Mouse (Mus musculus): Measurements from ENCODE around the gene Cryzl2. TPM values are rescaled to one million over a fixed set of nuclear protein-coding genes. Genes with fewer than 3 reads are reported as not detected.

Gene Cryzl2
- polyA plus RNA-seq, 1 experiment from 2014 or later, result 6.3 TPM

DNA sequence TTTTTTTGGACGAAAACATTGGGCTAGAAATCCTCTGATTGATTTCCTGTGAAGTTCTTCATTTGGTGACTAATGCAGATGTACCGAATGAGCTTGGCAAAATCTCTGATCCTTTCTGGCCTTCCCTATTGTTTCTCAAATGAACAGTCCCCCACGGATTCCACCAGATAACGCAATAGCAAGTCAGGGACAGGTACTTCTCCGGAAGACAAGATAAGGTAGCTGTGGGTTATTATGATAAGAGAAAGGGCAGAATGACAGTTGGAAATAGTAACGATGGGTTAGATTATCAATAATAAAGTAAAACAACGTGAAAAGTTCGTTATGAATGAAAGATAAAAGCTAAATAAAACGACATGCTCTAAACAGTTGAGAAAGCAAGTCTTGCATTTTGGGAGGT, 55.2 kb downstream of the Cryzl2 start:
- H3K9me3 ChIP-seq (ENCODE audit: control insufficient read depth, low read length), result no peaks in the 10 kb centered on the region
- no peaks in the 10 kb centered on the region for H3K36me3 ChIP-seq (ENCODE audit: control insufficient read depth, insufficient read depth)
- H3K27me3 ChIP-seq (replicated peaks; ENCODE audit: control insufficient read depth, insufficient read depth, low read length), result no peaks in the 10 kb centered on the region
- peaks cover 10% of the 10 kb centered on the region for H3K4me1 ChIP-seq (replicated peaks; ENCODE audit: control insufficient read depth, insufficient read depth, low read length)
- no peak overlapping the region for H3K9ac ChIP-seq (replicated peaks; ENCODE audit: low read depth, low read length)
- ATAC-seq, result no peak
- H3K4me3 ChIP-seq (replicated peaks; ENCODE audit: low read length), result no peak overlapping the region
- no peak overlapping the region for H3K27ac ChIP-seq (ENCODE audit: low read length)
- H3K4me2 ChIP-seq (ENCODE audit: low read length), result no peak overlapping the region
- 77% methylated on average over 9 of the region's 9 CpGs for WGBS

GRCm38 (mm10) chr1:157514298-157514697, 55.9 kb downstream of the Cryzl2 start:
- WGBS, result 78% methylated on average over 4 of the region's 4 CpGs
- H3K27me3 ChIP-seq (replicated peaks; ENCODE audit: control insufficient read depth, insufficient read depth, low read length), result no peaks in the 10 kb centered on the region

DNA sequence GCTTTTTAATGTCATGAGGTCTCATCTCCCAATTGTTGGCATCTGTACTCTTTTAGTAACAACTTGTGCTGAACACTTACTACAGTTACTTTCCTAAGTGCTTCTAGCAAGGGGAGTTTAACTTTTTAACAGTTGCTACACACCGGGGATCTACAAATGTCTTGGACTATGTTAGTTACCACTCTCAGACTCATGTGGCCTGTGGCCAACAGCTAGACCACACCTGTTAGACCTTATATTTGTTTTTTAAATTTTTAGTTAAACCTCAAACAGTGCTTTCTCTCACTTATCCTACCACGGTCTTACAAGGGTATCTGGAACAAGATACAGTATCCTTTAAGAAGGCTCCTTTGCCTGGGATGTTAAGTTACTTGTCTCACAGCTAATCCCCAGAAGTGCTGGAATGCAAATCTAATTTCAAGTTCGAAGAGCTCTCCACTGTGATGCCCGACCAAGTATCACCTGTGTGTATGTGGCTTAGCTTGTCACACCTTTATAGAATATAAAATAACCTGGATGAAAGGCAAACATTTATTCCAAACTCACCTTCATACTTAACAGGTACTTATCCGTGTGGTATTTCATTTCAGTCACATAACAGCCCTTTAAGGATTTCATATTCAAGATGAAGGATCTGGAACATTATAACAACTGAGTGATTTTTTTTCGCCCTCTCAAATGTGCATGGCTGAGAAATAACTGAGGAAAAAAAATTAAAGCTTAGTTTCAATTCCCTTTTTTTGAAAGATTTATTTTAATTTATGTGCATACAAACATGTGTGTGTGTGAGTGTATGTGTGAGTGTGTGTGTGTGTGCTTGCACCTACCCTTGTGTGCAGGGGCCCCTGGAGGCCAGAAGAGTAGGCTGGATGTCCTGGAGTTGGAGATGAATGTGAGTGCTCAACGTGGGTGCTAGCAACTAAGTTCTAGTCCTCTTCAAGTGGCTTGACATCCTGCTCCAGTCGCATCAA, 58.7 kb downstream of the Cryzl2 start:
- Histone ChIP-seq H3K27me3 (replicated peaks; ENCODE audit: control insufficient read depth, insufficient read depth, low read length) (no peaks in the 10 kb centered on the region), H3K27ac (ENCODE audit: low read length) (no peak overlapping the region), H3K9ac (replicated peaks; ENCODE audit: low read depth, low read length) (no peak overlapping the region), H3K4me1 (replicated peaks; ENCODE audit: control insufficient read depth, insufficient read depth, low read length) (peaks cover 16% of the 10 kb centered on the region), H3K4me2 (ENCODE audit: low read length) (no peak overlapping the region), H3K36me3 (ENCODE audit: control insufficient read depth, insufficient read depth) (no peaks in the 10 kb centered on the region), H3K4me3 (replicated peaks; ENCODE audit: low read length) (no peak overlapping the region), H3K9me3 (ENCODE audit: control insufficient read depth, low read length) (no peaks in the 10 kb centered on the region)
- ATAC-seq, result no peak
- WGBS, result 87% methylated on average over 8 of the region's 8 CpGs

More at GRCm38 (mm10) chr1:157514298-157514697, 55.9 kb downstream of the Cryzl2 start:
- Histone ChIP-seq H3K4me2 (ENCODE audit: low read length) (no peak overlapping the region), H3K36me3 (ENCODE audit: control insufficient read depth, insufficient read depth) (no peaks in the 10 kb centered on the region), H3K9me3 (ENCODE audit: control insufficient read depth, low read length) (no peaks in the 10 kb centered on the region), H3K9ac (replicated peaks; ENCODE audit: low read depth, low read length) (no peak overlapping the region), H3K27ac (ENCODE audit: low read length) (no peak overlapping the region), H3K4me3 (replicated peaks; ENCODE audit: low read length) (no peak overlapping the region), H3K4me1 (replicated peaks; ENCODE audit: control insufficient read depth, insufficient read depth, low read length) (peaks cover 16% of the 10 kb centered on the region)
- ATAC-seq, result no peak

DNA sequence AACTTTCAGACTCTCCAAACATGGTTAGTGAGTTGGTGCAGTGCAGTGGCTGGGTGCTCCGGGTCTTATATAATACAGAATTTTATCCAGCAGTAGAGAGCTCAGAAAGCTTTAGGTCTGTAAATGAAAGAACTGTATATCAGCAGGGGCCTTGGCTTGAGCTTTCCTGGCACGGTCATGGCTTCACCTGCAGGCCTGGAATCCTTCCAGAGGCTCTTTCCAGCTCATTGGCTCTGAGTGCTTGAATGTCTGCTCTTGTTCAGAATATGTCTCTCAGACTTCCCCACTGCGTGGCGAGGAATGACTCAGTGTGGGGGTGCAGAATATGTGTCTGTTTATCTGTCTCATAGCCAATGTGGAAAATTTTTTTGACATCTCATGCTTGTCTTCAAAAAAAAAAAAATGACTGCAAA, 59.7 kb downstream of the Cryzl2 start:
- H3K4me2 ChIP-seq (ENCODE audit: low read length), result no peak overlapping the region
- peaks cover 16% of the 10 kb centered on the region for H3K4me1 ChIP-seq (replicated peaks; ENCODE audit: control insufficient read depth, insufficient read depth, low read length)
- peak; percentile 81 for ATAC-seq
- WGBS, result 16% methylated on average over 4 of the region's 4 CpGs
- no peaks in the 10 kb centered on the region for H3K27me3 ChIP-seq (replicated peaks; ENCODE audit: control insufficient read depth, insufficient read depth, low read length)
- no peak overlapping the region for H3K9ac ChIP-seq (replicated peaks; ENCODE audit: low read depth, low read length)
- no peaks in the 10 kb centered on the region for H3K9me3 ChIP-seq (ENCODE audit: control insufficient read depth, low read length)
- no peak overlapping the region for H3K4me3 ChIP-seq (replicated peaks; ENCODE audit: low read length)
- H3K36me3 ChIP-seq (ENCODE audit: control insufficient read depth, insufficient read depth), result no peaks in the 10 kb centered on the region
- H3K27ac ChIP-seq (ENCODE audit: low read length), result no peak overlapping the region

GRCm38 (mm10) chr1:157519396-157519795, 61.0 kb downstream of the Cryzl2 start:
- 36% methylated on average over 2 of the region's 2 CpGs for WGBS
- Histone ChIP-seq H3K4me1 (replicated peaks; ENCODE audit: control insufficient read depth, insufficient read depth, low read length) (peaks cover 16% of the 10 kb centered on the region), H3K4me3 (replicated peaks; ENCODE audit: low read length) (no peak overlapping the region), H3K36me3 (ENCODE audit: control insufficient read depth, insufficient read depth) (no peaks in the 10 kb centered on the region), H3K27me3 (replicated peaks; ENCODE audit: control insufficient read depth, insufficient read depth, low read length) (no peaks in the 10 kb centered on the region), H3K4me2 (ENCODE audit: low read length) (no peak overlapping the region), H3K9ac (replicated peaks; ENCODE audit: low read depth, low read length) (no peak overlapping the region), H3K27ac (ENCODE audit: low read length) (no peak overlapping the region), H3K9me3 (ENCODE audit: control insufficient read depth, low read length) (no peaks in the 10 kb centered on the region)
- ATAC-seq, result peak; percentile 48; the same call in 1 of the 2 replicates

DNA sequence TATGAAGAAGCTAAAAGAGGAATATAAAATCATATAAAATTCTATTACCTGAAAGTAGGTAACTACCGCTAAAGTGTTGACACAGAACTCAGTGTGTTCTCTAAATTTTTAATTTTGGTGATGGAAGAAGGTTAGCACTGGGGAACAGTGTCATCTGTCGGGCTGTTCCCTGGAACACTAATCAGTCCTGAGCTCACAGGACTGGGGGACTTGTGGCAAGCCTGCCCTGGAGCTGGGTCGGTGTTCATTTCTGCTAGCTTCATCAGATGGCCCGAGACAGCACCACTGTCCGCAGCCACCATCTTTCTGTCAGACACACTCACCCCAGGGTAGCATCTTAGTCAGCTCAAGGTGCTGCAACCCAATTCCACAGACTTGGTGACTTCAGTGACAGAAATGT, 63.9 kb downstream of the Cryzl2 start:
- ATAC-seq, result no peak
- Histone ChIP-seq H3K4me1 (replicated peaks; ENCODE audit: control insufficient read depth, insufficient read depth, low read length) (peaks cover 16% of the 10 kb centered on the region), H3K27me3 (replicated peaks; ENCODE audit: control insufficient read depth, insufficient read depth, low read length) (no peaks in the 10 kb centered on the region), H3K36me3 (ENCODE audit: control insufficient read depth, insufficient read depth) (no peaks in the 10 kb centered on the region), H3K27ac (ENCODE audit: low read length) (no peak overlapping the region), H3K4me2 (ENCODE audit: low read length) (no peak overlapping the region), H3K9ac (replicated peaks; ENCODE audit: low read depth, low read length) (no peak overlapping the region), H3K4me3 (replicated peaks; ENCODE audit: low read length) (no peak overlapping the region), H3K9me3 (ENCODE audit: control insufficient read depth, low read length) (no peaks in the 10 kb centered on the region)
- 96% methylated on average over 5 of the region's 5 CpGs for WGBS

- ATAC-seq, result no peak
- WGBS, result 92% methylated on average over 7 of the region's 7 CpGs
- H3K27me3 ChIP-seq (replicated peaks; ENCODE audit: control insufficient read depth, insufficient read depth, low read length), result no peaks in the 10 kb centered on the region
- no peak overlapping the region for H3K4me2 ChIP-seq (ENCODE audit: low read length)
- H3K36me3 ChIP-seq (ENCODE audit: control insufficient read depth, insufficient read depth), result no peaks in the 10 kb centered on the region
- H3K9ac ChIP-seq (replicated peaks; ENCODE audit: low read depth, low read length), result no peak overlapping the region
- no peaks in the 10 kb centered on the region for H3K9me3 ChIP-seq (ENCODE audit: control insufficient read depth, low read length)
- H3K4me3 ChIP-seq (replicated peaks; ENCODE audit: low read length), result no peak overlapping the region
- H3K4me1 ChIP-seq (replicated peaks; ENCODE audit: control insufficient read depth, insufficient read depth, low read length), result no peaks in the 10 kb centered on the region
- no peak overlapping the region for H3K27ac ChIP-seq (ENCODE audit: low read length)
Measured at GRCm38 (mm10) chr1:157524775-157525174, 66.4 kb downstream of the Cryzl2 start.

DNA sequence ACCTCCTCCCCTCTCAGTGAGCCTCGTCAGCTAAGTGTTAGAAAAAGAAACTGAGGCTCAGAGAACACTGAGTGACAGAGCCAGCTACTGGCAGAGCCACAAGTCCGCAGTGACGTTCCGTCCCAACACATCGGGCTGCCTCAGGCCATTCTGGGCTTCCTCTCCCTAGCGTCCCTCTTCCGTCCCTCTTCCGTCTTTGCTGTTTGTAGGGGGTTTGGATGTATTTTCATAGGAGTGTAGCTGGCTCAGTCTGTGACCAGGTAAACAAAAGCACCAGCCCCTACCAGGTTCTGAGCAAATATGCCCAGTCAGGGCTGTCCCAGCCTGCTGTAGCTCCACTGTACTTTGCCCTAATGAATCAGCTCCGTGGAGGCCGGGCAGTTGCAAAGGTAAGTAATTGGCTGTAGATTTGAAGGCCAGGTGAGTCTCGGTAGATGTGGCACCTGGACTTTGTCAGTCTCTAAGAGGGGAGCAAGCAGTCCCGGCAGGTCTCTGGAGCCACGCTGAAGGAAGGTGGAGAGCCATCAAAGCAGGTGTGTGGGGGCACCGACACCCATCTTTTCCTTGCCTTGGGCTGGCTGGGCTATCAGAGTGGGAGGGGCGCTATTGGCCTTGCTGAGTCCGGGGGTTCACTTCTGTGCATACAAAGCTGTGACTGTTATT, 67.4 kb downstream of the Cryzl2 start:
- Histone ChIP-seq H3K36me3 (ENCODE audit: control insufficient read depth, insufficient read depth) (no peaks in the 10 kb centered on the region), H3K4me3 (replicated peaks; ENCODE audit: low read length) (no peak overlapping the region), H3K9ac (replicated peaks; ENCODE audit: low read depth, low read length) (no peak overlapping the region), H3K27me3 (replicated peaks; ENCODE audit: control insufficient read depth, insufficient read depth, low read length) (no peaks in the 10 kb centered on the region), H3K27ac (ENCODE audit: low read length) (no peak overlapping the region), H3K4me1 (replicated peaks; ENCODE audit: control insufficient read depth, insufficient read depth, low read length) (no peaks in the 10 kb centered on the region), H3K9me3 (ENCODE audit: control insufficient read depth, low read length) (no peaks in the 10 kb centered on the region), H3K4me2 (ENCODE audit: low read length) (no peak overlapping the region)
- ATAC-seq, result no peak
- 88% methylated on average over 16 of the region's 16 CpGs for WGBS

DNA sequence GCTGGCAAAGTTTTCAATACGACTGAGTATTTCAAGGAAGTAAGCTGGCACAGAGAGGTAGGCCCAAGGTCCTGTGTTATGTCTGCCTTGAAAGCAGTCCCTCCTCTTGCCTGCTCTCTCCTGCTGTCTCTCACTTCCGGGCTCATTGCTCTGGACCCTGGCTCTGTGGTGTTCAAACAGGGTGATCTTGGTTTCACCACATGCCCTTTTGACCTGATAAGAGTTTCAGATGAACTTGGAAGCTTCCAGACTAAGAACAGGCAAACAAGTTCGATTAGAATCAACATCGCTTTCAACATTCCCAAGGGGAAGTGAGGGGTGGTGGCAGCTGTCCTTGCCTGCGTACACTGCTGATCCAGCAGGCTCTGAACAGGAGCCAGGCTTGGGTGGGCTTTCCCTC, 68.2 kb downstream of the Cryzl2 start:
- Histone ChIP-seq H3K36me3 (ENCODE audit: control insufficient read depth, insufficient read depth) (no peaks in the 10 kb centered on the region), H3K27me3 (replicated peaks; ENCODE audit: control insufficient read depth, insufficient read depth, low read length) (no peaks in the 10 kb centered on the region), H3K27ac (ENCODE audit: low read length) (no peak overlapping the region), H3K9ac (replicated peaks; ENCODE audit: low read depth, low read length) (no peak overlapping the region), H3K4me2 (ENCODE audit: low read length) (no peak overlapping the region), H3K9me3 (ENCODE audit: control insufficient read depth, low read length) (no peaks in the 10 kb centered on the region), H3K4me3 (replicated peaks; ENCODE audit: low read length) (no peak overlapping the region), H3K4me1 (replicated peaks; ENCODE audit: control insufficient read depth, insufficient read depth, low read length) (no peaks in the 10 kb centered on the region)
- no peak for ATAC-seq
- WGBS, result 64% methylated on average over 5 of the region's 5 CpGs

All from forebrain, embryonic 16.5 days (tissue).